Mouse (Mus musculus): ENCODE measurements around the gene Habp2.

DNA sequence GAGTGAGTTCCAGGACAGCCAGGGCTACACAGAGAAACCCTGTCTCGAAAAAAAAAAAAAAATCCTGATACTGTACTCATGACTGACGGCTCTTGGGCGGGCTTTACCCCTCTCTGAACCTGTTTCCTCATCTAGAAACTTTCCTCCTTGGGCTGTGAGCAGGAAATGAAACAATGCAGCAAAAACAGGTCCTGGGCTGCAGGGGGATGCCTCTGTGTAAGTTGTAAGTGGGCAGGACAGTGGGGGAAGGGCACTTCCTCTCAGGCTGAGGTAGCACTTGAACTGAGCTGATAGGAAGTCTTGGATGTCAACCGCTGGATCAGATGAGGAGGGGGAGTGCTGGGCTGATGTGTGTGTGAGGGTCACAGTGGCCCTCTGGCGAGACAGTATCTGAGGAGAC is 21.8 kb upstream of the Habp2 start:
- TF ChIP-seq ZMIZ1 (IDR thresholded peaks at IDR 0.05; ENCODE audit: low read depth, low read length) (no peak), CTCF (conservative IDR thresholded peaks at IDR 0.05 in 1 of 2, IDR thresholded peaks at IDR 0.05 in 1 of 2; ENCODE audit: low read depth in 2 of 2, low read length in 2 of 2) (no peak), ETS1 (conservative IDR thresholded peaks at IDR 0.05; ENCODE audit: low read depth, low read length) (no peak), MXI1 (IDR thresholded peaks at IDR 0.05; ENCODE audit: low read depth, low read length) (no peak), ZNF384 (IDR thresholded peaks at IDR 0.05; ENCODE audit: low read depth, low read length) (peak; percentile 39; the same call in 1 of the 2 replicates), POLR2A (IDR thresholded peaks at IDR 0.05; ENCODE audit: low read depth, low read length) (no peak), MYC (IDR thresholded peaks at IDR 0.05; ENCODE audit: low read depth, low read length) (no peak), BHLHE40 (IDR thresholded peaks at IDR 0.05; ENCODE audit: low read depth, low read length) (no peak), MAX (IDR thresholded peaks at IDR 0.05; ENCODE audit: low read length) (no peak), TBP (conservative IDR thresholded peaks at IDR 0.05; ENCODE audit: low read depth, low read length) (no peak), MEF2A (IDR thresholded peaks at IDR 0.05; ENCODE audit: borderline replicate concordance, low read depth, low read length) (no peak), EP300 (IDR thresholded peaks at IDR 0.05; ENCODE audit: low read length) (no peak), UBTF (IDR thresholded peaks at IDR 0.05; ENCODE audit: low read depth, low read length) (no peak)

Measured in CH12.LX (cell line).